33 mouse cellular contexts compared by ENCODE assay signal in genomic region chr4:130154250-130154649, GRCm38 (mm10). TPM values are rescaled to one million over a fixed set of nuclear protein-coding genes. Genes with fewer than 3 reads are reported as not detected.
"Had no signal": no experiment of that assay in that cellular context is flagged by ENCODE, and none has a peak within 500 bp of the region (broad histone marks: within the 10 kb centered on the region; RNA-seq: fewer than 3 reads in every experiment).

No protein-coding gene starts in this region.

- H3K27ac ChIP-seq: gastrocnemius, adult 2 months; heart, embryonic 10.5 days; hindbrain, embryonic 10.5 days; hindbrain, embryonic 12.5 days; hindbrain, embryonic 14.5 days; intestine, embryonic 15.5 days; kidney, embryonic 15.5 days; kidney, postnatal 0 days; limb, embryonic 13.5 days; limb, embryonic 15.5 days; liver, embryonic 12.5 days; liver, embryonic 14.5 days had no signal

- H3K4me2 ChIP-seq: heart, embryonic 12.5 days; hindbrain, embryonic 12.5 days; hindbrain, embryonic 14.5 days; intestine, embryonic 15.5 days; kidney, embryonic 15.5 days; limb, embryonic 13.5 days; limb, embryonic 15.5 days; liver, embryonic 12.5 days had no signal

- DNase-seq: gastrocnemius, adult 2 months; gastrocnemius, postnatal 10 days; gastrocnemius, postnatal 25 days; heart, adult 18-20 months; heart, postnatal 10 days; heart, postnatal 4 days; kidney, adult 18-20 months; kidney, adult 8-10 months; kidney, postnatal 14 days; kidney, postnatal 36 days; layer of hippocampus, postnatal 36 days; left cerebral cortex, postnatal 4 days had no signal

- ATAC-seq: hindbrain, embryonic 16.5 days; inflammation-experienced regulatory T-cells, adult 6 months; intestine, embryonic 15.5 days; liver, embryonic 12.5 days had no signal

- H3K9ac ChIP-seq: heart, embryonic 12.5 days; hindbrain, embryonic 12.5 days; hindbrain, embryonic 14.5 days; intestine, embryonic 15.5 days; kidney, embryonic 15.5 days; limb, embryonic 13.5 days; limb, embryonic 15.5 days; liver, embryonic 12.5 days; liver, embryonic 14.5 days had no signal

- H3K4me1 ChIP-seq: heart, embryonic 10.5 days; heart, embryonic 12.5 days; hindbrain, embryonic 12.5 days; intestine, embryonic 15.5 days; kidney, embryonic 15.5 days; limb, embryonic 13.5 days; limb, embryonic 15.5 days; liver, embryonic 12.5 days had no signal

- H3K4me3 ChIP-seq: gastrocnemius, adult 2 months; heart, embryonic 10.5 days; heart, embryonic 12.5 days; hindbrain, embryonic 10.5 days; hindbrain, embryonic 12.5 days; intestine, embryonic 15.5 days; kidney, embryonic 15.5 days; limb, embryonic 13.5 days; limb, embryonic 15.5 days; liver, embryonic 12.5 days had no signal

- H3K36me3 ChIP-seq: heart, embryonic 10.5 days; heart, embryonic 12.5 days; hindbrain, embryonic 10.5 days; hindbrain, embryonic 12.5 days; intestine, embryonic 15.5 days; kidney, embryonic 15.5 days; limb, embryonic 13.5 days; limb, embryonic 15.5 days; liver, embryonic 12.5 days had no signal

- H3K9me3 ChIP-seq: heart, embryonic 10.5 days; hindbrain, embryonic 10.5 days; hindbrain, embryonic 12.5 days; intestine, embryonic 15.5 days; kidney, embryonic 15.5 days; limb, embryonic 15.5 days; liver, embryonic 12.5 days had no signal

RNA-seq across cellular contexts. Expression of gene Hcrtr1, which starts 15.1 kb away (rescaled TPM):
- total RNA-seq: gastrocnemius, adult 2 months; gastrocnemius, postnatal 10 days; gastrocnemius, postnatal 25 days; gastrocnemius, postnatal 4 days; granulocyte monocyte progenitor cell, adult 5-6 weeks; heart, adult 18-20 months; heart, adult 8-10 months; heart, postnatal 10 days; heart, postnatal 25 days; heart, postnatal 4 days; liver, adult 2 months had no signal
- polyA plus RNA-seq: heart, embryonic 12.5 days; heart, embryonic 16.5 days; inflammation-experienced regulatory T-cells, adult 6 months; limb, embryonic 11.5 days; limb, embryonic 13.5 days; liver, embryonic 12.5 days; liver, embryonic 14.5 days had no signal

RNA-seq across cellular contexts. Expression of gene Tinagl1, which starts 20.7 kb away (rescaled TPM):
- polyA plus RNA-seq: inflammation-experienced regulatory T-cells, adult 6 months had no signal
